Mouse (Mus musculus) MEL-GATA-1-ER (cell line): ENCODE data around the gene Mib2.

Experiments
- DNase-seq: peaks from one replicate; pipeline ENCODE4 v3.0.0-alpha.2; 2012; ENCODE audit warnings: low read depth; ENCODE audit errors: extremely low read depth

Mib2 gene

GRCm38 (mm10) chr4:155618321-155618720 is 50.7 kb downstream of the Mib2 start:
- DNase-seq, result no peak

GRCm38 (mm10) chr4:155613264-155613663 is 55.7 kb downstream of the Mib2 start:
- DNase-seq, result no peak

- no peak for DNase-seq
Measured at GRCm38 (mm10) chr4:155611860-155612259, 57.1 kb downstream of the Mib2 start.

- no peak for DNase-seq
Measured at GRCm38 (mm10) chr4:155606825-155607224, 62.2 kb downstream of the Mib2 start.

GRCm38 (mm10) chr4:155605132-155605531 is 63.9 kb downstream of the Mib2 start:
- no peak for DNase-seq
